Mouse (Mus musculus) olfactory bulb, adult 2 months (tissue): ENCODE results near the gene Trnt1. TPM values are rescaled to one million over a fixed set of nuclear protein-coding genes. Genes with fewer than 3 reads are reported as not detected.

Experiments used
- H3K27ac ChIP-seq: fragments of 200-500 bp; 2 replicates; pipeline ENCODE4 v1.5.1; 2012; ENCODE audit warnings: low read depth, low read length; ENCODE audit not compliant: insufficient read depth
- H3K4me1 ChIP-seq: fragments of 200-500 bp; 2 replicates; pipeline ENCODE4 v1.6.1; 2012; ENCODE audit warnings: low read length; ENCODE audit not compliant: control insufficient read depth, insufficient read depth
- H3K4me3 ChIP-seq: fragments of 200-500 bp; 2 replicates; pipeline ENCODE4 v1.5.1; 2012; ENCODE audit warnings: mild to moderate bottlenecking, low read depth, low read length, moderate library complexity; ENCODE audit not compliant: insufficient read depth
- CTCF ChIP-seq: fragments of 200-500 bp; IDR thresholded peaks from 2 replicates; pipeline ENCODE4 v1.5.1; 2012; ENCODE audit warnings: low read depth, mild to moderate bottlenecking, low read length, moderate library complexity; ENCODE audit not compliant: insufficient read depth
- POLR2A ChIP-seq: fragments of 200-500 bp; IDR thresholded peaks from 2 replicates; pipeline ENCODE4 v1.6.1; 2012; ENCODE audit warnings: mild to moderate bottlenecking, low read depth, low read length, moderate library complexity; ENCODE audit not compliant: insufficient read depth
- WGBS: fragments of 180-500 bp; shearing (Covaris S2); methylation state at CpG from one replicate; pipeline ENCODE4 v1.1.7; 2018; 5-methylcytosine and 5-hydroxymethylcytosine counted together
- polyA plus RNA-seq: library from polyadenylated mRNA; stranded (reverse); fragments of >200 nt; gene quantifications from 2 replicates; pipeline ENCODE4 v1.2.4, GENCODE M21; 2012; ENCODE audit warnings: low replicate concordance; ENCODE audit not compliant: missing spikeins, insufficient read depth, insufficient read length

Gene Trnt1
- polyA plus RNA-seq, 1 experiment, result not detected

GRCm38 (mm10) chr6:106745673-106746394 is 23.1 kb upstream of the Trnt1 start:
- Histone ChIP-seq H3K4me1 (no peaks in the 10 kb centered on the region), H3K4me3 (no peak overlapping the region), H3K27ac (no peak overlapping the region)
- TF ChIP-seq CTCF (no peak), POLR2A (no peak)
- 74% methylated on average over 7 of the region's 7 CpGs for WGBS

- WGBS, result 95% methylated on average over 5 of the region's 5 CpGs
- no peak overlapping the region for H3K4me3 ChIP-seq
- H3K27ac ChIP-seq, result no peak overlapping the region
- no peaks in the 10 kb centered on the region for H3K4me1 ChIP-seq
- TF ChIP-seq POLR2A (no peak), CTCF (no peak)
Observed at GRCm38 (mm10) chr6:106747251-106747650, 21.7 kb upstream of the Trnt1 start.

- TF ChIP-seq CTCF (no peak), POLR2A (no peak)
- H3K27ac ChIP-seq, result no peak overlapping the region
- no peaks in the 10 kb centered on the region for H3K4me1 ChIP-seq
- 86% methylated on average over 3 of the region's 3 CpGs for WGBS
- H3K4me3 ChIP-seq, result no peak overlapping the region
Observed at GRCm38 (mm10) chr6:106747804-106748203, 21.1 kb upstream of the Trnt1 start.

- TF ChIP-seq POLR2A (no peak), CTCF (no peak)
- H3K4me1 ChIP-seq, result no peaks in the 10 kb centered on the region
- 75% methylated on average over 6 of the region's 6 CpGs for WGBS
- no peak within 1 kb of the TSS for H3K4me3 ChIP-seq
- H3K27ac ChIP-seq, result no peak within 1 kb of the TSS
Observed at GRCm38 (mm10) chr6:106748887-106749388, 20.0 kb upstream of the Trnt1 start, which contains the start of gene Il5ra. Gene Il5ra (minus strand): TSS chr6:106749037.

- 81% methylated on average over 7 of the region's 7 CpGs for WGBS
- no peak overlapping the region for H3K27ac ChIP-seq
- H3K4me3 ChIP-seq, result no peak overlapping the region
- H3K4me1 ChIP-seq, result no peaks in the 10 kb centered on the region
- TF ChIP-seq CTCF (no peak), POLR2A (no peak)
Observed at GRCm38 (mm10) chr6:106750291-106750690, 18.6 kb upstream of the Trnt1 start.

GRCm38 (mm10) chr6:106758299-106758698 is 10.6 kb upstream of the Trnt1 start:
- TF ChIP-seq POLR2A, result no peak
- no peak for TF ChIP-seq CTCF
- no peaks in the 10 kb centered on the region for H3K4me1 ChIP-seq
- H3K27ac ChIP-seq, result no peak overlapping the region
- WGBS, result 81% methylated on average over 3 of the region's 3 CpGs
- no peak overlapping the region for H3K4me3 ChIP-seq

GRCm38 (mm10) chr6:106760473-106761218 is 8.3 kb upstream of the Trnt1 start:
- TF ChIP-seq POLR2A (no peak), CTCF (no peak)
- H3K4me3 ChIP-seq, result no peak overlapping the region
- 88% methylated on average over 3 of the region's 3 CpGs for WGBS
- no peak overlapping the region for H3K27ac ChIP-seq
- no peaks in the 10 kb centered on the region for H3K4me1 ChIP-seq

GRCm38 (mm10) chr6:106761486-106761885 is 7.4 kb upstream of the Trnt1 start:
- Histone ChIP-seq H3K4me3 (no peak overlapping the region), H3K27ac (no peak overlapping the region), H3K4me1 (no peaks in the 10 kb centered on the region)
- TF ChIP-seq CTCF (no peak), POLR2A (no peak)
- WGBS, result 79% methylated on average over 1 of the region's 1 CpGs

- Histone ChIP-seq H3K27ac (no peak overlapping the region), H3K4me3 (no peak overlapping the region), H3K4me1 (no peaks in the 10 kb centered on the region)
- TF ChIP-seq POLR2A (no peak), CTCF (no peak)
- 83% methylated on average over 1 of the region's 1 CpGs for WGBS
Observed at GRCm38 (mm10) chr6:106765892-106766291, 3.0 kb upstream of the Trnt1 start.
